Mouse (Mus musculus) ovary, adult 2 months (tissue): Measurements from ENCODE around the gene Mtmr6. TPM values are rescaled to one million over a fixed set of nuclear protein-coding genes. Genes with fewer than 3 reads are reported as not detected.

ENCODE experiments used
- polyA plus RNA-seq: library from polyadenylated mRNA; depleted of rRNA; stranded (reverse); fragments of >200 nt; gene quantifications from 2 replicates; pipeline ENCODE4 v1.2.3, GENCODE M21; 2012; rRNA removed

The Mtmr6 gene
- 11.5 and 11.9 TPM in 2 replicates for polyA plus RNA-seq

DNA sequence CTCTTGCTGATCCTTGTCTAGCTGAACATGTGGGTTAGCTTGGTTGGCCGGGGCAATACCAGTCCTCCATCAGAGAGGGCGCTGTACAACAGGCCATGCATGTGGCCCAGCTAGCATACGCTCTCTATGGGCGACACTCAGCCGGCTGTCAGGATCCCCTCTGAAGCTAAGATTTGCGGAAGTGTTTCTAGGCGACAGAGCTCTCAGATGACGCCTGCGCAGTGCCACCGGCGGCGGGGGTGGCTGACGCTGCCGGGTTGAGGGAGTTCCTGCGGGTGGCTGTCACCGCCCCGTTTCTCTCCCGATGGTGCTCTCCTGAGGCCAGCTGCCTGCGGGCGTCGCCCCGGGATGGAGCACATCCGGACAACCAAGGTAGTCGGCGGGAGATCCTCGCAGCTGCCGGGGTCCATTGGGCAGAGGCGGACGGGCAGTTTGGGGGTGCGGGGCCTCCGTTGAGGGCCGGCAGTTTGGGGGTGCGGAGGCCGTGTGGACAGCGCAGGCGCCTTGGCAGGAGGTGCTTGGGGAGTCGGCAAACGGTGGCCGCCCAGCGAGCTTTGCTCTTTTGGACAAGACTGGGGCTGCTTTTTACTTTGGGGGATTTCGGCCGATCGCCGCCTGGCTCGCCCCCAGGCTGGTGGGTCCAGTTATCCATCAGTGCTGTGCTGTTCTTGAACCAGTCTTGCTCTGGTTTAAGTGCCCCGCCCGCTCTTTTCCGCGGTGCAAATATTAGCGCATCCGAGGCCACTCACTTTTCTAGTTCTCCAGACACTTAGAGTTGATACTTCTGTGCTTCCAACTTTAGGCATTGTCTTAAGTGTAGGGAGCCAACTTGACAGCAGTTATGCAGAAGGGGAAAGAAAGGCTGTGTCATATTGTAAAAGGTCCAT lies at the start of gene Mtmr6:
TSS of gene Mtmr6 (plus strand) at position 239 of the 887 bp plus-strand sequence.

GRCm38 (mm10) chr14:60251281-60252003 lies 13.6 kb upstream of the Mtmr6 start, which contains the start of the genes Nupl1 and Gm49336:
Gene Nupl1, minus strand, starts transcription at chr14:60251431.
Gene Gm49336, minus strand, starts transcription at chr14:60251507.

Other genes starting within 250 kb of the Mtmr6 start
- gene Atp8a2, start 68.0 kb upstream of the Mtmr6 start, polyA plus RNA-seq = 0.40 and 1.3 TPM in 2 replicates
- gene Nupl1, start 13.8 kb upstream of the Mtmr6 start, polyA plus RNA-seq = not detected in 2 replicates
- 20.5 and 23.3 TPM in 2 replicates for gene Gm49336, start 13.7 kb upstream of the Mtmr6 start, polyA plus RNA-seq
- 0.40 and 0.46 TPM in 2 replicates for gene Amer2, start 108.0 kb downstream of the Mtmr6 start, polyA plus RNA-seq